Mouse (Mus musculus): ENCODE results near the gene Itgb1.

GRCm38 (mm10) chr8:128646456-128646855, 39.0 kb upstream of the Itgb1 start:
- TF ChIP-seq CTCF (IDR thresholded peaks at IDR 0.05; ENCODE audit: low read depth, low read length) (no peak), POLR2A (IDR thresholded peaks at IDR 0.05; ENCODE audit: borderline replicate concordance, low read depth, low read length) (no peak)

Measured in bone marrow macrophage, adult 2 months (primary cell).